Mouse (Mus musculus) forebrain, embryonic 11.5 days (tissue): ENCODE data around the gene Mme. TPM values are rescaled to one million over a fixed set of nuclear protein-coding genes. Genes with fewer than 3 reads are reported as not detected.

ENCODE experiments used
- ATAC-seq: fragments of 200-750 bp; cut with Nextera tagmentation; replicated peaks from 2 replicates; pipeline ENCODE4 v1.8.0; 2017; ENCODE audit warnings: moderate TSS enrichment; ENCODE audit not compliant: low FRiP score
- DNase-seq: peaks from one replicate; pipeline ENCODE4 v3.0.0-alpha.2; 2017; ENCODE audit warnings: low spot score
- H3K27ac ChIP-seq: fragments of 300-500 bp; sonication (generic); 2 replicates; pipeline ENCODE4 v1.5.1; 2014; ENCODE audit warnings: low read depth, low read length
- H3K27me3 ChIP-seq: fragments of 300-500 bp; sonication (generic); 2 replicates; pipeline ENCODE4 v1.6.1; 2014; ENCODE audit warnings: mild to moderate bottlenecking, low read length, mixed read lengths; ENCODE audit not compliant: control insufficient read depth, insufficient read depth
- H3K36me3 ChIP-seq: fragments of 300-500 bp; sonication (generic); 2 replicates; pipeline ENCODE4 v1.6.1; 2014; ENCODE audit warnings: mild to moderate bottlenecking, low read length, moderate library complexity, mixed read lengths; ENCODE audit not compliant: control insufficient read depth, insufficient read depth
- H3K4me1 ChIP-seq: fragments of 300-500 bp; sonication (generic); replicated peaks from 2 replicates; pipeline ENCODE4 v1.6.1; 2014; ENCODE audit warnings: low read length, mixed read lengths; ENCODE audit not compliant: control insufficient read depth, insufficient read depth
- H3K4me2 ChIP-seq: fragments of 300-500 bp; sonication (generic); 2 replicates; pipeline ENCODE4 v1.6.1; 2014; ENCODE audit warnings: low read depth, mild to moderate bottlenecking, low read length, moderate library complexity, mixed read lengths; ENCODE audit not compliant: severe bottlenecking
- H3K4me3 ChIP-seq: fragments of 300-500 bp; sonication (generic); 2 replicates; pipeline ENCODE4 v1.5.1; 2014; ENCODE audit warnings: low read depth, low read length
- H3K9ac ChIP-seq: fragments of 300-500 bp; sonication (generic); 2 replicates; pipeline ENCODE4 v1.6.1; 2014; ENCODE audit warnings: low read length
- H3K9me3 ChIP-seq: fragments of 300-500 bp; sonication (generic); 2 replicates; pipeline ENCODE4 v1.6.1; 2016; ENCODE audit warnings: low read length, mixed read lengths; ENCODE audit not compliant: control insufficient read depth
- WGBS: fragments of 180-500 bp; shearing (Covaris S2); extraction: QIAGEN DNeasy Blood & Tissue Kit; methylation state at CpG from one replicate; pipeline ENCODE4 v1.1.7; 2014; 5-methylcytosine and 5-hydroxymethylcytosine counted together
- polyA plus RNA-seq: library from polyadenylated mRNA; unstranded; fragments of >200 nt; fragmentation: Nextera tagmentation; extraction: Ambion mirVana; gene quantifications from 2 replicates; pipeline ENCODE4 v1.2.1, GENCODE M21; 2014

Mme gene
- polyA plus RNA-seq, 1 experiment from 2014 or later, result 14.2 TPM

GRCm38 (mm10) chr3:63417284-63417683 lies 175.9 kb downstream of the Mme start:
- Histone ChIP-seq H3K27me3 (no peaks in the 10 kb centered on the region), H3K4me3 (no peak overlapping the region), H3K9me3 (no peaks in the 10 kb centered on the region), H3K4me1 (no peaks in the 10 kb centered on the region), H3K4me2 (no peak overlapping the region), H3K36me3 (no peaks in the 10 kb centered on the region), H3K9ac (no peak overlapping the region), H3K27ac (no peak overlapping the region)
- no peak for DNase-seq
- 72% methylated on average over 1 of the region's 1 CpGs for WGBS
- ATAC-seq, result no peak

DNA sequence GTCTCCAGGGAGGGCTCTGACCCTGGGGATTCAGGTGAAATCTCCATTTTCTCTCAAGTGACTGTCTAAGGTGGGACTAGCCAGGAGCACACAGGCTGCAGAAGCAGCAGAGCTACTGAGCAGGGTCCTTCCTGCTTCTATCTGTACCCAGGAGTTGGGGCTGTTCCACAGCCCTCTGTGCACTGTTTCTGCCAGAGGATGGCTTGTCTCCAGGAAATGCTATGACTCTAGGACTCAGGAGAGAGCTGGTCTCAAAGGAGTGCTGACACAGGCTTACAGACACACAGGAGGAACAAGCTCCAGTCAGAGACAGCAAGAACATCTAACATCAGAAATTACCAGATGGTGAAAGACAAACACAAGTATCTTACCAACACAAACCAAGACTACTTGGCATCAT lies 176.4 kb downstream of the Mme start:
- Histone ChIP-seq H3K9me3 (no peaks in the 10 kb centered on the region), H3K9ac (no peak overlapping the region), H3K4me2 (no peak overlapping the region), H3K4me1 (no peaks in the 10 kb centered on the region), H3K4me3 (no peak overlapping the region), H3K27ac (no peak overlapping the region), H3K27me3 (no peaks in the 10 kb centered on the region), H3K36me3 (no peaks in the 10 kb centered on the region)
- ATAC-seq (no peak), DNase-seq (no peak)

GRCm38 (mm10) chr3:63423552-63423951 lies 182.2 kb downstream of the Mme start:
- no peaks in the 10 kb centered on the region for H3K27me3 ChIP-seq
- no peaks in the 10 kb centered on the region for H3K4me1 ChIP-seq
- no peak overlapping the region for H3K4me3 ChIP-seq
- no peaks in the 10 kb centered on the region for H3K9me3 ChIP-seq
- no peak for ATAC-seq
- no peak overlapping the region for H3K9ac ChIP-seq
- H3K4me2 ChIP-seq, result no peak overlapping the region
- no peaks in the 10 kb centered on the region for H3K36me3 ChIP-seq
- H3K27ac ChIP-seq, result no peak overlapping the region
- no peak for DNase-seq

Other genes starting within 250 kb of the Mme start
- gene Gm34302, start 242.3 kb downstream of the Mme start, polyA plus RNA-seq, result not detected in 2 replicates